Mouse (Mus musculus) spleen, adult 2 months (tissue): ENCODE data around the gene Gm45808.

Experiments used
- CTCF ChIP-seq: fragments of 200-500 bp; IDR thresholded peaks from 2 replicates; pipeline ENCODE4 v1.5.1; 2011; ENCODE audit warnings: mild to moderate bottlenecking, inconsistent platforms; ENCODE audit not compliant: insufficient read depth, insufficient read length, insufficient replicate concordance; ENCODE audit errors: extremely low read depth
- POLR2A ChIP-seq: fragments of 200-500 bp; IDR thresholded peaks from 2 replicates; pipeline ENCODE4 v1.6.1; 2011; ENCODE audit warnings: low read depth, low read length, inconsistent platforms

GRCm38 (mm10) chr7:45433835-45434202 lies 52.8 kb downstream of the Gm45808 start:
- TF ChIP-seq POLR2A (no peak), CTCF (no peak)
